Mouse (Mus musculus): ENCODE data around the gene Scarf1. TPM values are rescaled to one million over a fixed set of nuclear protein-coding genes. Genes with fewer than 3 reads are reported as not detected.

Gene Scarf1
- total and polyA plus RNA-seq, 3 experiments: 0.24 to 0.90 (median 0.76) TPM

DNA sequence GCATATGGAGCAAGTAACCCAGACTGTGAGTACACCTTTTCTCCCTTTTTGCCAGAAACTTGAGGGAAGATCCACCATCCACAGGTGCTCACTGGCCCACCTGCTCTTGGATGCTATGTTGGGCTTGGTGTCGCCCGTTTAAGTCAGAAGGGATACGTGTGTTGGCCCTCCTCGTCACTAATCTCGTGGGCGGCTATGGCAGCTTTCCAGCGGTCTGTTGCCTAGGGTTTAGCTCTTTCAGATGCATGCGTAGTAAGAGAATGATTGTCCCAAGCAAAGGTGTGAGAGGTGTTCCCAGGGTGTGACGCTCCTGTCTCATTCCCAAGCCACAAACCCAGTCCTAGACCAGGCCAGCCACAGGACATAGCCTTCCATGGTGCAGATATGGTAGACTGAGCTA is 31.4 kb downstream of the Scarf1 start:
- H3K79me2 ChIP-seq (replicated peaks; ENCODE audit: control insufficient read depth, extremely low read depth, insufficient read depth, poor library complexity, severe bottlenecking): no peaks in the 10 kb centered on the region
- TF ChIP-seq USF2 (conservative IDR thresholded peaks at IDR 0.05; ENCODE audit: low read depth, low read length): no peak
- TF ChIP-seq MAZ (IDR thresholded peaks at IDR 0.05; ENCODE audit: low read depth, low read length): no peak
- no peak for TF ChIP-seq RAD21 (IDR thresholded peaks at IDR 0.05; ENCODE audit: low read depth, low read length)
- no peak overlapping the region for H3K4me2 ChIP-seq (ENCODE audit: insufficient read depth, low read depth, poor library complexity, severe bottlenecking)
- no peaks in the 10 kb centered on the region for H3K9me3 ChIP-seq (replicated peaks; ENCODE audit: low read length)
- DNase-seq (ENCODE audit: extremely low read depth): no peak
- dilution Hi-C loops (cut with MboI; ENCODE audit: extremely low pct_ligation_motif_present, extremely low pct_unique_long_range_greater_than_20kb, low sequenced_read_pairs) (no loop called here), in situ Hi-C loops (cut with MboI; ENCODE audit: low pct_ligation_motif_present, low pct_unique_long_range_greater_than_20kb, low sequenced_read_pairs) (no loop called here)
- H3K4me1 ChIP-seq (ENCODE audit: control insufficient read depth in 1 of 2, insufficient read depth in 2 of 2): peaks cover 5 to 33% of the 10 kb centered on the region in 2 experiments
- H3K4me3 ChIP-seq (replicated peaks in 1 of 3; ENCODE audit: low read depth in 2 of 3, low read length in 2 of 3, poor library complexity in 1 of 3): no peak overlapping the region
- H3K27me3 ChIP-seq (replicated peaks): no peaks in the 10 kb centered on the region
- H3K9ac ChIP-seq (ENCODE audit: insufficient read depth, low read depth): no peak overlapping the region
- H3K27ac ChIP-seq (ENCODE audit: insufficient read depth, low read depth): no peak overlapping the region
- H3K36me3 ChIP-seq (replicated peaks in 1 of 2; ENCODE audit: control insufficient read depth in 1 of 2, insufficient read depth in 1 of 2, low read length in 1 of 2): peaks cover 0 to 62% of the 10 kb centered on the region in 2 experiments

DNA sequence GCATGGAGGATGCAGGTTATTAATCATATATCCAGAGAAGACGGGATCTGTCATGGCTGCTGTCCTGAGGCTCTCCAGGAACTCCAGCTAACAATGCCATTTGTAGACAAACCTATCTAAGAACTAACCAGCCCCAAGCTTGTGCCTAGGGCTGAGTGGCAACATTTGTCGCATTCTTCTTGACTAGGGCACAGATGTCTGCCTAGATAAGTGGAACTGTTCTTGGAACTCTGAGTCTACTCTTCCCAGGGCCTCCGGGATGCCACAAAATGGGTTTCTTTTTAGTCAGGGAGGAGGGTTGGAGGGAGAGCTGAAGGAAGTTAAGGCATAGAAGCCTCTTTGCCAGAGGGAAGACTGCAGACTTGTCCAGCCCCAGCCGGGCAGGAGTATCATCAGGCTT is 32.7 kb downstream of the Scarf1 start:
- H3K4me3 ChIP-seq (replicated peaks in 1 of 3; ENCODE audit: low read depth in 2 of 3, low read length in 2 of 3, poor library complexity in 1 of 3): no peak overlapping the region
- H3K27me3 ChIP-seq (replicated peaks): no peaks in the 10 kb centered on the region
- H3K4me2 ChIP-seq (ENCODE audit: insufficient read depth, low read depth, poor library complexity, severe bottlenecking): no peak overlapping the region
- no peak overlapping the region for H3K27ac ChIP-seq (ENCODE audit: insufficient read depth, low read depth)
- H3K9ac ChIP-seq (ENCODE audit: insufficient read depth, low read depth): no peak overlapping the region
- in situ Hi-C loops (cut with MboI; ENCODE audit: low pct_ligation_motif_present, low pct_unique_long_range_greater_than_20kb, low sequenced_read_pairs) (no loop called here), dilution Hi-C loops (cut with MboI; ENCODE audit: extremely low pct_ligation_motif_present, extremely low pct_unique_long_range_greater_than_20kb, low sequenced_read_pairs) (no loop called here)
- peaks cover 13 to 35% of the 10 kb centered on the region in 2 experiments for H3K4me1 ChIP-seq (ENCODE audit: control insufficient read depth in 1 of 2, insufficient read depth in 2 of 2)
- peaks cover 0 to 59% of the 10 kb centered on the region in 2 experiments for H3K36me3 ChIP-seq (replicated peaks in 1 of 2; ENCODE audit: control insufficient read depth in 1 of 2, insufficient read depth in 1 of 2, low read length in 1 of 2)
- H3K9me3 ChIP-seq (replicated peaks; ENCODE audit: low read length): no peaks in the 10 kb centered on the region
- TF ChIP-seq IRF4 (IDR thresholded peaks at IDR 0.05; ENCODE audit: low read depth, low read length): no peak
- no peak for TF ChIP-seq CTCF (conservative IDR thresholded peaks at IDR 0.05 in 1 of 2, IDR thresholded peaks at IDR 0.05 in 1 of 2; ENCODE audit: low read depth in 2 of 2, low read length in 2 of 2)
- no peak for TF ChIP-seq ETS1 (conservative IDR thresholded peaks at IDR 0.05; ENCODE audit: low read depth, low read length)
- TF ChIP-seq USF2 (conservative IDR thresholded peaks at IDR 0.05; ENCODE audit: low read depth, low read length): no peak
- H3K79me2 ChIP-seq (replicated peaks; ENCODE audit: control insufficient read depth, extremely low read depth, insufficient read depth, poor library complexity, severe bottlenecking): no peaks in the 10 kb centered on the region
- no peak for DNase-seq (ENCODE audit: extremely low read depth)

DNA sequence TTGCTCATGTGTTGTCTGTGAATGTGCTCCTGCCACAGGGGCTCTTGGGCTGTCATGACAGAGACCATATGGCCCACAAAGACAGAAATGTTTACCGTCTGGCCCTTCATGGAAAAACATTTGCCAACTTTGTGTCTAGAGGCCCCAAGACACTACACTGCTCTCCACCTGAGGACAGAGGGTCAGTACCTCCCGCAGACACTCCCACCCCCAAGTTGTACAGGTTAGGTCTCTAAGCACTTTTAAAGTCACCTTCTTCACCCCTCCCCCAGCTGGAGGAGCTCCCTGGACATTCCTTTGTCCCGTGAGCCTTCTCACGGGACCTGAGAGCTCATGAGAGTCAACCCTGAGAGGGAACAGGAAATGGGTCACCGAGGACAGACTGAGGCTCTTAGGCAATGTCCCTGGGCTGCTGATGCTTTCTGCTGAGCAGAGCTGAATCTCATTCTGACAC is 36.3 kb downstream of the Scarf1 start:
- Histone ChIP-seq H3K4me1 (ENCODE audit: control insufficient read depth in 1 of 2, insufficient read depth in 2 of 2) (peaks cover 27 to 55% of the 10 kb centered on the region in 2 experiments), H3K27ac (ENCODE audit: insufficient read depth, low read depth) (no peak overlapping the region), H3K9ac (ENCODE audit: insufficient read depth, low read depth) (no peak overlapping the region), H3K36me3 (replicated peaks in 1 of 2; ENCODE audit: control insufficient read depth in 1 of 2, insufficient read depth in 1 of 2, low read length in 1 of 2) (peaks cover 0 to 40% of the 10 kb centered on the region in 2 experiments), H3K4me2 (ENCODE audit: insufficient read depth, low read depth, poor library complexity, severe bottlenecking) (no peak overlapping the region), H3K27me3 (replicated peaks) (no peaks in the 10 kb centered on the region), H3K9me3 (replicated peaks; ENCODE audit: low read length) (no peaks in the 10 kb centered on the region), H3K79me2 (replicated peaks; ENCODE audit: control insufficient read depth, extremely low read depth, insufficient read depth, poor library complexity, severe bottlenecking) (no peaks in the 10 kb centered on the region), H3K4me3 (replicated peaks in 1 of 3; ENCODE audit: low read depth in 2 of 3, low read length in 2 of 3, poor library complexity in 1 of 3) (no peak overlapping the region)
- TF ChIP-seq GABPA (IDR thresholded peaks at IDR 0.05; ENCODE audit: insufficient replicate concordance, low read depth, low read length): no peak
- TF ChIP-seq BHLHE40 (IDR thresholded peaks at IDR 0.05; ENCODE audit: low read depth, low read length): peak; percentile 87
- TF ChIP-seq ETS1 (conservative IDR thresholded peaks at IDR 0.05; ENCODE audit: low read depth, low read length): 0 out of 2 replicates have a peak, but pooled peaks have one; percentile 17
- no peak for DNase-seq (ENCODE audit: extremely low read depth)
- dilution Hi-C loops (cut with MboI; ENCODE audit: extremely low pct_ligation_motif_present, extremely low pct_unique_long_range_greater_than_20kb, low sequenced_read_pairs) (no loop called here), in situ Hi-C loops (cut with MboI; ENCODE audit: low pct_ligation_motif_present, low pct_unique_long_range_greater_than_20kb, low sequenced_read_pairs) (no loop called here)

Data from CH12.LX (cell line).